Mouse (Mus musculus): ENCODE measurements at regions not wholly inside any gene's neighbourhood (a gene's known extent, or its start where the extent isn't known, plus 50 kb on each side); places are given as distances from the start of the nearest gene placed in this dataset.

DNA sequence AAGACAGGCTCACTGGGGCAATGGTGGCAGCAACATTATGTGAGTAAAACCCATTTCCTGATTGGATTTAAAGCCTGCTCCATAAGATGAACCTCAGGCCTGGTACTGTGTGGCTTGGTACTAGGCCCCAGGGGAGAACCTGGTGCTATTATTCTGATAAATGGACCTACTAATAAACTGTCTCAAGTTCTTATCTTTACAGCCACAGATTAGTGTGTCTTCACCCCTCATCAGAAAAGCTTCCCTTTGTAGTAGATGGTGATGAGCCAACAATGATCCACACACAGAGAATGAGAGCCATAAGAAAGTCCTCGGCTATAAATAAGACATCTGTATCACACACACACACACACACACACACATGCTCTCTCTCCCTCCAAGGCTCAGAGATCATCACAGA is 73.7 kb downstream of the Zfp36l1 start:
- TF ChIP-seq CTCF (IDR thresholded peaks at IDR 0.05; ENCODE audit: low read depth) (no peak), EP300 (IDR thresholded peaks at IDR 0.05; ENCODE audit: low read depth) (no peak)
